Mouse (Mus musculus): ENCODE measurements around the gene Myo6. TPM values are rescaled to one million over a fixed set of nuclear protein-coding genes. Genes with fewer than 3 reads are reported as not detected.
A peak's percentile ranks its signal among the peaks of the same experiment; 100 is the strongest.
"Not testable (repeated sequence)": the region's sequence is repeated elsewhere in the genome, so short reads cannot be mapped to it uniquely, and the experiment has no call there.

The Myo6 gene
- polyA plus RNA-seq, 1 experiment from 2014 or later = 16.2 TPM

DNA sequence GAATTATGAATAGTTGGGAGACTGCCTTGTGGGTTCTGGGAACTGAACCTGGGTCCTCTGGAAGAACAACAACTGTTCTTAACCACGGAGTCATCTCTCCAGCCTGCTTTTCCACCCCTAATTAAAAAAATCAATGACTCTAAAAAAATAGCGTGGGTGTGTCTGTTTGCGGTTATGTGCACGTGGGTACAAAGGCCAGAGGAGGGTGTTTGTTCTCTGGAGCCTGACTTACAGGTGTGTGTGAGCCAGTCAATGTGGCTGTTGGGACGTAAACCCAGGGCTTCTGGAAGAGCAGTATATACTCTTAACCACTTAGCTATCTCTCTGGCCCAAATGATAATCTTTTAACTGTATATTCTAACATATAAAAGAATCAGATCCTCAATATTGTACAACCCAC lies 148.8 kb downstream of the Myo6 start:
- Histone ChIP-seq H3K4me2 (replicated peaks; ENCODE audit: low read depth, low read length) (no peak overlapping the region), H3K9ac (ENCODE audit: low read depth, low read length) (no peak overlapping the region), H3K36me3 (ENCODE audit: control insufficient read depth, insufficient read depth, low read length) (no peaks in the 10 kb centered on the region), H3K27ac (ENCODE audit: low read depth, low read length) (no peak overlapping the region), H3K9me3 (ENCODE audit: control insufficient read depth, low read length) (no peaks in the 10 kb centered on the region), H3K4me3 (ENCODE audit: low read depth, low read length) (no peak overlapping the region), H3K27me3 (ENCODE audit: control insufficient read depth, insufficient read depth, low read length) (no peaks in the 10 kb centered on the region), H3K4me1 (replicated peaks; ENCODE audit: control insufficient read depth, insufficient read depth, low read length) (no peaks in the 10 kb centered on the region)
- ATAC-seq (ENCODE audit: low FRiP score) (no peak), DNase-seq (ENCODE audit: low spot score) (no peak)
- WGBS = 90% methylated on average over 5 of the region's 5 CpGs

DNA sequence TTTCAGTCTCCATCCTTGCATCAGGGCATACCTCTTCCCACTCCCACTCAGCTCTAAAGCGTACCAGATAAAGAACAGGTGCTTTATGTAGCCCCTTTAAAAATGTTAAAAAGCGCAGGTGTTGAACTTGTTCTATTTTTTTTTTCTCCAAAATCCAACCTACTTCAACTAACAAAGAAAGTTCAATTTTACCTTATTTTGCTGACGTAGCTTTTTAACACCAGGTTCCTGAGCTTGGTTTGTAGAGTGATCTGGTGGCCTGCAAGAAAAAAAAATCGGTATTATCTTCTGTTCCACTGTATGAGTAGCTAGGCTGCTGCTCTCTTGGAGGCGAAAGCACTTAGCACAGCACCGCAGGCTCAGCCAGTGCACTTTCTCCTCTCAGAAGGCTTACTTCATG lies 151.1 kb downstream of the Myo6 start:
- 92% methylated on average over 6 of the region's 6 CpGs for WGBS
- no peak overlapping the region for H3K4me3 ChIP-seq (ENCODE audit: low read depth, low read length)
- no peak overlapping the region for H3K27ac ChIP-seq (ENCODE audit: low read depth, low read length)

DNA sequence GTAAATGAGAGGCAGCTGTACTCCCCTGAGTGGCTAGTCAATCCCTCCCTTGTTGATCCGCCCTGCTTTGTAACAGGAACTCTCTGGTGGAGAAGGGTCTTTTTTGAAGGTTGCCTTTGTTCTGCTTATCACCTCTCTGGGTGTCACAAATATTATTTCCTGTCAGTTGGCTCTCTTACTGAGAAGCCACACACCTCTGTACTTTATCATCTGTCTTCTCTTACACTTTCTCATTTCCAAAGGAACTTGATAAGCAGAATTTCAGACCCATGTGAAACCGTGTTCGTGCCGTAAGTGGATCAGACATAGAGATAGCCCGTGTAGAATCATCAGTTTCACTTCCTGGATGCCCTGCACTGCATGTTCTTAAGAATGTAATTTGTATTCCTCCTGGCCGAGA lies 153.2 kb downstream of the Myo6 start:
- DNase-seq (ENCODE audit: low spot score) = no peak
- no peak overlapping the region for H3K4me3 ChIP-seq (ENCODE audit: low read depth, low read length)
- ATAC-seq (ENCODE audit: low FRiP score) = no peak
- no peak overlapping the region for H3K4me2 ChIP-seq (replicated peaks; ENCODE audit: low read depth, low read length)
- H3K9ac ChIP-seq (ENCODE audit: low read depth, low read length) = no peak overlapping the region
- 86% methylated on average over 6 of the region's 6 CpGs for WGBS
- H3K4me1 ChIP-seq (replicated peaks; ENCODE audit: control insufficient read depth, insufficient read depth, low read length) = no peaks in the 10 kb centered on the region
- no peaks in the 10 kb centered on the region for H3K36me3 ChIP-seq (ENCODE audit: control insufficient read depth, insufficient read depth, low read length)
- no peak overlapping the region for H3K27ac ChIP-seq (ENCODE audit: low read depth, low read length)
- H3K27me3 ChIP-seq (ENCODE audit: control insufficient read depth, insufficient read depth, low read length) = no peaks in the 10 kb centered on the region
- no peaks in the 10 kb centered on the region for H3K9me3 ChIP-seq (ENCODE audit: control insufficient read depth, low read length)

More for the DNA sequence above, 151.1 kb downstream of the Myo6 start:
- no peaks in the 10 kb centered on the region for H3K36me3 ChIP-seq (ENCODE audit: control insufficient read depth, insufficient read depth, low read length)
- DNase-seq (ENCODE audit: low spot score) = no peak
- H3K4me2 ChIP-seq (replicated peaks; ENCODE audit: low read depth, low read length) = no peak overlapping the region
- H3K9ac ChIP-seq (ENCODE audit: low read depth, low read length) = no peak overlapping the region
- ATAC-seq (ENCODE audit: low FRiP score) = no peak
- H3K27me3 ChIP-seq (ENCODE audit: control insufficient read depth, insufficient read depth, low read length) = no peaks in the 10 kb centered on the region
- H3K4me1 ChIP-seq (replicated peaks; ENCODE audit: control insufficient read depth, insufficient read depth, low read length) = no peaks in the 10 kb centered on the region
- no peaks in the 10 kb centered on the region for H3K9me3 ChIP-seq (ENCODE audit: control insufficient read depth, low read length)

DNA sequence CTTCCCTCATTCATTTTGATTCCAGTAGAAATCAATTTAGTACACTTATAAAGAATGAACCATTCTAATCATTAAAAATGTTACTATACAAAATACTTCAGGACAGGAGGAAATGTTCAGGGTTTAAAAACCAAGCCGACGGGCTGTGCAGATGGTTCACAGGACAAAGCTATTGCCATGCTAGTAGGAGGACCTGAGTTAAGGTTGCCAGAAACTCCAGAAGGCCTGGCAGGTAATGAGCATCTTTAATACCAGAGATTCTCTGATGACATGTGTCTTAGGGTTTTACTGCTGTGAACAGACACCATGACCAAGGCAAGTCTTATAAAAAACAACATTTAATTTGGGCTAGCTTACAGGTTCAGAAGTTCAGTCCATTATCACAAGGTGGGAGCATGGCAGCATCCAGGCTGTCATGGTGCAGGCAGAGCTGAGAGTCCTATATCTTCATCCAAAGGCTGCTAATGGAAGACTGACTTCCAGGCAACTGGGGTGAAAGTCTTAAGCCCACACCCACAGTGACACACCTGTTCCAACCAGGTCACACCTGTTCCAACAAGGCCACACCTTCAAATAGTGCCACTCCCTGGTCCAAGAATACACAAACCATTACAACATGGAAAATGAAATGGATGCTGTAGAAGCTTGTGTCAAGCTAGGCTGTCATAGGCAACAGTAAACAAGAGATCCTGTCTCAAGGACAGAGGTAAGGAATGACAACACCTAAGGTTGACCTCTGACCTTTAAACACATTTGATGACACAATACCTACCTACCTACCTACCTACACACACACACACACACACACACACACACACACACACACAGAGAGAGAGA lies 156.4 kb downstream of the Myo6 start:
- ATAC-seq (ENCODE audit: low FRiP score); H3K4me2 ChIP-seq (replicated peaks; ENCODE audit: low read depth, low read length); H3K4me3 ChIP-seq (ENCODE audit: low read depth, low read length); H3K9me3 ChIP-seq (ENCODE audit: control insufficient read depth, low read length); H3K9ac ChIP-seq (ENCODE audit: low read depth, low read length); H3K4me1 ChIP-seq (replicated peaks; ENCODE audit: control insufficient read depth, insufficient read depth, low read length); DNase-seq (ENCODE audit: low spot score); H3K27ac ChIP-seq (ENCODE audit: low read depth, low read length); H3K27me3 ChIP-seq (ENCODE audit: control insufficient read depth, insufficient read depth, low read length); H3K36me3 ChIP-seq (ENCODE audit: control insufficient read depth, insufficient read depth, low read length): not testable (repeated sequence)
- 95% methylated on average over 2 of the region's 2 CpGs for WGBS

DNA sequence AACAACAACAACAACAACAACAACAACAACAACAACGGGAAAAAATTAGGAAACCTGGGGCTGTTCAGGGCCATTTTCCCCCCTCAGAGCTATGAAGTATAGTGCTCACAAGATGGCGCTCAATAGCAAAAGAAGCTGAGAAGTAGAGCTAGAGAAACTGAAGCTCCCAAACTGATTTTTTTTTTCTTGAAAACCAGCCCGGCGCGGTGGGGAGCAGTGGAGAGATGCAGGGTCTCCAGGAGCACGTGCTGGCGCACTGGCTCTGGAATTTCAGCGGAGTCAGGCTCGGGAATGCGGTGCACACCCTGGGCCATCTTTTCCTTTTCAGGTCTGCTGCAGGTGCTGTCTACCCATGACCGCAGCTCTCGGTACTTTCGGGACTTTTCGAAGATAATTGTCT lies 167.3 kb downstream of the Myo6 start:
- DNase-seq (ENCODE audit: low spot score) (peak; percentile 67), ATAC-seq (ENCODE audit: low FRiP score) (peak; percentile 73)
- no peak overlapping the region for H3K27ac ChIP-seq (ENCODE audit: low read depth, low read length)
- no peaks in the 10 kb centered on the region for H3K27me3 ChIP-seq (ENCODE audit: control insufficient read depth, insufficient read depth, low read length)
- H3K4me2 ChIP-seq (replicated peaks; ENCODE audit: low read depth, low read length) = peak overlapping the region; percentile 39
- H3K9ac ChIP-seq (ENCODE audit: low read depth, low read length) = no peak overlapping the region
- no peaks in the 10 kb centered on the region for H3K36me3 ChIP-seq (ENCODE audit: control insufficient read depth, insufficient read depth, low read length)
- H3K9me3 ChIP-seq (ENCODE audit: control insufficient read depth, low read length) = no peaks in the 10 kb centered on the region
- H3K4me1 ChIP-seq (replicated peaks; ENCODE audit: control insufficient read depth, insufficient read depth, low read length) = no peaks in the 10 kb centered on the region
- H3K4me3 ChIP-seq (ENCODE audit: low read depth, low read length) = no peak overlapping the region
- WGBS = 24% methylated on average over 14 of the region's 14 CpGs

DNA sequence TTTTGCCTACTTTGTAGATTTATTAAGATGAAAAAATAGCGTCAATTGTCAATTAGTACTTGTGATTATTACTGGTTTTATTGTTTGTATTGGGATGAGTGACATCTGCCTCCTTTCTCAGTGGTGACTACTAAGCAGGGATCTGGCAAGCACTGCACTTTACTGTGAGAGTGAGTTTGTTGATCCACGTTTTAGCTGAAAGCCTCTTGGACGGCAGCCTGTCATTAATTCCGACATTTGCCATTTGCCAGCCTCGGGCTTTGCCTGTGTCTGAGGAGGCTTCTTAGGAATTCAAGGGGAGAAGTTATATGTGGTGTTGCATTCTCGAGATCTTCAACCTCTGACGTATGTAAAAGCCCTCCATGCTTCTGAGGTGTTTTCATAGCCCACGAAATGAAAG lies 168.6 kb downstream of the Myo6 start:
- Histone ChIP-seq H3K36me3 (ENCODE audit: control insufficient read depth, insufficient read depth, low read length) (no peaks in the 10 kb centered on the region), H3K9me3 (ENCODE audit: control insufficient read depth, low read length) (no peaks in the 10 kb centered on the region), H3K4me2 (replicated peaks; ENCODE audit: low read depth, low read length) (no peak overlapping the region), H3K9ac (ENCODE audit: low read depth, low read length) (no peak overlapping the region), H3K4me3 (ENCODE audit: low read depth, low read length) (no peak overlapping the region), H3K27me3 (ENCODE audit: control insufficient read depth, insufficient read depth, low read length) (no peaks in the 10 kb centered on the region), H3K4me1 (replicated peaks; ENCODE audit: control insufficient read depth, insufficient read depth, low read length) (no peaks in the 10 kb centered on the region), H3K27ac (ENCODE audit: low read depth, low read length) (no peak overlapping the region)
- 66% methylated on average over 8 of the region's 8 CpGs for WGBS
- ATAC-seq (ENCODE audit: low FRiP score) (no peak), DNase-seq (ENCODE audit: low spot score) (no peak)

DNA sequence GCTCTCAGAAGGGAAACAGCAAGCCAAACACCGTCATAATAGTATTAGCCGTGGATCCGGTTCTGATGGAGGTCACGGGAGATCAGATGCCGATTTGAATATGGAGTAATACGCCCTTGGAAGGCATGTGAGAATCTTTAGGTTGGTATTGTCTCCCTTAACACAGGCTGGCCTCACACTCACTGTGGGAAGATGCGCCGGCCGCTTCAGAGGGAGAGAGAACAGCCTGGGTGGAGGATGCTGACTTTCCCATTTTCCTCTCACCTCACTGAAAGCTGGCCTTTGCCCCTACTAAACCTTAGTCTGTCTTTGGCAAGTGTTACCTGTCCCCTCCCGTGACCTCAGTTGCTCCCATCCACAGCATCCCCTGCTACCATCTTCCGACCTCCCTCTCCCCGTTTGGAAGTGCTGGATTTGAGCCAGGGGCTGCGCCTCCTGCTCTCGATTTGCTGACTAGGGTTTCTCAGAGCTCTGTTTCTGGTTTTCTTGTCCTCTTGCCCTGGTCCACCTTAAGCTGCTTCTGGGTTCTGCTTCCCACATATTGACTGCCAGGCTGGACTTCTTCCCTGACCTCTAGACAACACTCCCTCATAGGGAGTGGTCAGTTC lies 169.3 kb downstream of the Myo6 start:
- Histone ChIP-seq H3K4me3 (ENCODE audit: low read depth, low read length) (no peak overlapping the region), H3K9ac (ENCODE audit: low read depth, low read length) (no peak overlapping the region), H3K9me3 (ENCODE audit: control insufficient read depth, low read length) (no peaks in the 10 kb centered on the region), H3K27ac (ENCODE audit: low read depth, low read length) (no peak overlapping the region), H3K27me3 (ENCODE audit: control insufficient read depth, insufficient read depth, low read length) (no peaks in the 10 kb centered on the region), H3K4me1 (replicated peaks; ENCODE audit: control insufficient read depth, insufficient read depth, low read length) (no peaks in the 10 kb centered on the region), H3K36me3 (ENCODE audit: control insufficient read depth, insufficient read depth, low read length) (no peaks in the 10 kb centered on the region), H3K4me2 (replicated peaks; ENCODE audit: low read depth, low read length) (no peak overlapping the region)
- 70% methylated on average over 14 of the region's 14 CpGs for WGBS
- DNase-seq (ENCODE audit: low spot score) (no peak), ATAC-seq (ENCODE audit: low FRiP score) (no peak)

DNA sequence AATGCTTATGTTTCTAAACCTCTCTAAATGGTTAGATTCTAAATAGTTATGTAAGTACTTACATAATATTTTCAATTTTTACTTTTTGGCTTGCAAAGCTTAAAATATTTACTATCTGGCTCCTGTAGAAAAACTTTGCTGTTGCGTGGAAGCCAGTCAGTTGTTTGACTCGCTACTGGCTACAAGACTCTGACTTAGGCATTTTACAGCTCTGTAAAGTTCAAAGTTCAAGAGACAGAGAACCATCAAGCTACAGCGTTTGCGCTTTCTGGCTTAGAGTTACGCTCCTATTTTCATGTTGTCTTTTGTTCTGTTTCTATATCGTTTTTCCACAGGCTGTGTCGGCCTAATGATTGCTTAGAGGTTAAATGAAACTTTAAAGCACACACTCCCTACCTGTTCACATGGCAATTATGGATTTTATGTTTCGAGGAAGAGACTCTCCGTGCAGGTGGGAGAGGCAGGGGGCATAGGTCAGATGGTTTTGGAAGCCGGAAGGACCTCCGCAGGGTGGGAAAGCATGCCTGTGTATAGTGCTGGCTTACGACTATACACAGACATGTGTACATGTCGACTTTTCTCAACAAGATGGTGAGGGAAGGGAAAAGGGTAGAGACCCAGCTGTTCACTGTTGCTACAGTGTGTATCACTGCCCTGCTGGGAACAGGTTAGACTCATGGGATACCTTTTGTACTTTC lies 171.0 kb downstream of the Myo6 start:
- H3K4me1 ChIP-seq (replicated peaks; ENCODE audit: control insufficient read depth, insufficient read depth, low read length) = no peaks in the 10 kb centered on the region
- H3K27ac ChIP-seq (ENCODE audit: low read depth, low read length) = no peak overlapping the region
- H3K36me3 ChIP-seq (ENCODE audit: control insufficient read depth, insufficient read depth, low read length) = no peaks in the 10 kb centered on the region
- no peak overlapping the region for H3K4me2 ChIP-seq (replicated peaks; ENCODE audit: low read depth, low read length)
- no peaks in the 10 kb centered on the region for H3K27me3 ChIP-seq (ENCODE audit: control insufficient read depth, insufficient read depth, low read length)
- ATAC-seq (ENCODE audit: low FRiP score) (no peak), DNase-seq (ENCODE audit: low spot score) (no peak)
- no peak overlapping the region for H3K4me3 ChIP-seq (ENCODE audit: low read depth, low read length)
- H3K9ac ChIP-seq (ENCODE audit: low read depth, low read length) = no peak overlapping the region
- no peaks in the 10 kb centered on the region for H3K9me3 ChIP-seq (ENCODE audit: control insufficient read depth, low read length)
- 87% methylated on average over 13 of the region's 13 CpGs for WGBS
